Comparison of ENCODE assay signal across 15 mouse cellular contexts in genomic region chr2:173255810-173256551, GRCm38 (mm10). TPM values are rescaled to one million over a fixed set of nuclear protein-coding genes. Genes with fewer than 3 reads are reported as not detected.
DNase-seq lines count a peak whose midpoint lies in the region; ATAC-seq and TF ChIP-seq lines count a peak whose summit lies in the region.
"Had no signal": no experiment of that assay in that cellular context is flagged by ENCODE, and none has a peak within 500 bp of the region (broad histone marks: within the 10 kb centered on the region; RNA-seq: fewer than 3 reads in every experiment).

No protein-coding gene starts in this region.

- no peaks in the 10 kb centered on the region for H3K27me3 ChIP-seq in forebrain, embryonic 16.5 days (replicated peaks; ENCODE audit: control insufficient read depth, insufficient read depth, low read length)
- no peaks in the 10 kb centered on the region for H3K27me3 ChIP-seq in forebrain, postnatal 0 days (ENCODE audit: insufficient read depth, low read length)
- H3K27me3 ChIP-seq in lung, embryonic 16.5 days (ENCODE audit: control insufficient read depth, insufficient read depth, low read depth, low read length) = no peaks in the 10 kb centered on the region
- no peaks in the 10 kb centered on the region for H3K27me3 ChIP-seq in hindbrain, embryonic 13.5 days
- H3K27me3 ChIP-seq in stomach, embryonic 14.5 days (ENCODE audit: control insufficient read depth, insufficient read depth, low read length) = no peaks in the 10 kb centered on the region

- WGBS in forebrain, embryonic 16.5 days = 77% methylated on average over 7 of the region's 7 CpGs
- WGBS in forebrain, postnatal 0 days = 69% methylated on average over 7 of the region's 7 CpGs
- WGBS in lung, embryonic 16.5 days = 55% methylated on average over 7 of the region's 7 CpGs
- WGBS in hindbrain, embryonic 13.5 days = 60% methylated on average over 7 of the region's 7 CpGs
- 49% methylated on average over 7 of the region's 7 CpGs for WGBS in stomach, embryonic 14.5 days

- no peak for TF ChIP-seq CTCF in forebrain, postnatal 0 days (IDR thresholded peaks at IDR 0.05; ENCODE audit: low read depth)

- ATAC-seq in forebrain, embryonic 16.5 days = no peak
- ATAC-seq in forebrain, postnatal 0 days = no peak
- 0 out of 2 replicates have a peak, but pooled peaks have one; percentile 20 for ATAC-seq in lung, embryonic 16.5 days (ENCODE audit: low read depth)
- no peak for ATAC-seq in hindbrain, embryonic 13.5 days (ENCODE audit: low FRiP score)
- ATAC-seq in stomach, embryonic 14.5 days (ENCODE audit: insufficient number of reproducible peaks, insufficient read depth, low FRiP score, low read depth) = peak; percentile 57
- ATAC-seq: lung, postnatal 0 days had no signal

- H3K4me1 ChIP-seq in forebrain, embryonic 16.5 days (replicated peaks; ENCODE audit: control insufficient read depth, insufficient read depth, low read length) = peaks cover 91% of the 10 kb centered on the region
- H3K4me1 ChIP-seq in forebrain, postnatal 0 days (ENCODE audit: insufficient read depth) = peaks cover 42% of the 10 kb centered on the region
- peaks cover 92% of the 10 kb centered on the region for H3K4me1 ChIP-seq in lung, embryonic 16.5 days (replicated peaks; ENCODE audit: control insufficient read depth, insufficient read depth, low read length)
- H3K4me1 ChIP-seq in hindbrain, embryonic 13.5 days (replicated peaks) = peaks cover 99% of the 10 kb centered on the region
- H3K4me1 ChIP-seq in stomach, embryonic 14.5 days (ENCODE audit: control insufficient read depth, insufficient read depth, low read length) = peaks cover 88% of the 10 kb centered on the region

- peak overlapping the region; percentile 1; the same call in 1 of the 2 replicates for H3K27ac ChIP-seq in forebrain, embryonic 16.5 days (ENCODE audit: low read length)
- no peak overlapping the region for H3K27ac ChIP-seq in forebrain, postnatal 0 days (ENCODE audit: low read depth, low read length)
- H3K27ac ChIP-seq in lung, embryonic 16.5 days (ENCODE audit: low read length) = peak overlapping the region; percentile 72
- H3K27ac ChIP-seq in hindbrain, embryonic 13.5 days = peak overlapping the region; percentile 77
- H3K27ac ChIP-seq in stomach, embryonic 14.5 days (ENCODE audit: low read length) = peak overlapping the region; percentile 83
- H3K27ac ChIP-seq: gastrocnemius, adult 2 months; left cerebral cortex, adult 2 months had no signal

- H3K9me3 ChIP-seq in forebrain, embryonic 16.5 days (ENCODE audit: control insufficient read depth, low read length) = no peaks in the 10 kb centered on the region
- H3K9me3 ChIP-seq in forebrain, postnatal 0 days (ENCODE audit: low read length) = no peaks in the 10 kb centered on the region
- no peaks in the 10 kb centered on the region for H3K9me3 ChIP-seq in lung, embryonic 16.5 days (ENCODE audit: control insufficient read depth, low read length)
- H3K9me3 ChIP-seq in hindbrain, embryonic 13.5 days = no peaks in the 10 kb centered on the region
- no peaks in the 10 kb centered on the region for H3K9me3 ChIP-seq in stomach, embryonic 14.5 days (ENCODE audit: control insufficient read depth, low read depth, low read length)

- no peak overlapping the region for H3K4me3 ChIP-seq in forebrain, embryonic 16.5 days (replicated peaks; ENCODE audit: low read length)
- H3K4me3 ChIP-seq in forebrain, postnatal 0 days (ENCODE audit: low read depth, low read length) = no peak overlapping the region
- H3K4me3 ChIP-seq in lung, embryonic 16.5 days (ENCODE audit: low read length) = no peak overlapping the region
- no peak overlapping the region for H3K4me3 ChIP-seq in hindbrain, embryonic 13.5 days
- H3K4me3 ChIP-seq in stomach, embryonic 14.5 days (ENCODE audit: low read depth, low read length) = no peak overlapping the region
- H3K4me3 ChIP-seq: erythroblast, embryonic 14.5 days; gastrocnemius, adult 2 months; left cerebral cortex, adult 2 months had no signal

- H3K9ac ChIP-seq in forebrain, embryonic 16.5 days (replicated peaks; ENCODE audit: low read depth, low read length) = no peak overlapping the region
- no peak overlapping the region for H3K9ac ChIP-seq in forebrain, postnatal 0 days
- H3K9ac ChIP-seq in lung, embryonic 16.5 days (ENCODE audit: low read length) = 0 out of 2 replicates have a peak overlapping the region, but pooled peaks have one; percentile 11
- no peak overlapping the region; the same call in 1 of the 2 replicates for H3K9ac ChIP-seq in hindbrain, embryonic 13.5 days
- no peak overlapping the region for H3K9ac ChIP-seq in stomach, embryonic 14.5 days (replicated peaks; ENCODE audit: low read depth, low read length)

- H3K36me3 ChIP-seq in forebrain, embryonic 16.5 days (ENCODE audit: control insufficient read depth, insufficient read depth) = no peaks in the 10 kb centered on the region
- no peaks in the 10 kb centered on the region for H3K36me3 ChIP-seq in forebrain, postnatal 0 days (ENCODE audit: insufficient read depth)
- no peaks in the 10 kb centered on the region for H3K36me3 ChIP-seq in lung, embryonic 16.5 days (ENCODE audit: control insufficient read depth, insufficient read depth, low read length)
- no peaks in the 10 kb centered on the region for H3K36me3 ChIP-seq in hindbrain, embryonic 13.5 days
- H3K36me3 ChIP-seq in stomach, embryonic 14.5 days (ENCODE audit: control insufficient read depth, insufficient read depth, low read length) = no peaks in the 10 kb centered on the region

- no peak for DNase-seq in forebrain, postnatal 0 days
- DNase-seq in lung, postnatal 4 days = no peak
- no peak for DNase-seq in cerebellum, adult 8-10 months
- DNase-seq in layer of hippocampus, adult 9-10 months (ENCODE audit: low spot score) = no peak
- DNase-seq: adrenal gland, postnatal 25 days; gastrocnemius, adult 2 months; kidney, postnatal 36 days; liver had no signal

- no peak overlapping the region for H3K4me2 ChIP-seq in forebrain, embryonic 16.5 days (ENCODE audit: low read length)
- H3K4me2 ChIP-seq in forebrain, postnatal 0 days (ENCODE audit: low read depth) = no peak overlapping the region
- H3K4me2 ChIP-seq in lung, embryonic 16.5 days (ENCODE audit: low read depth, low read length) = peak overlapping the region; percentile 18; the same call in 1 of the 2 replicates
- no peak overlapping the region for H3K4me2 ChIP-seq in hindbrain, embryonic 13.5 days
- H3K4me2 ChIP-seq in stomach, embryonic 14.5 days (replicated peaks; ENCODE audit: low read depth, low read length) = peak overlapping the region; percentile 18; the same call in 1 of the 2 replicates

RNA-seq across cellular contexts. Expression of gene Pmepa1, which starts 20.4 kb away (rescaled TPM):
- 7.2 and 7.3 TPM in 2 replicates for polyA plus RNA-seq in forebrain, embryonic 16.5 days (2015; fragmentation: Nextera tagmentation; extraction: Ambion mirVana)
- total RNA-seq in forebrain, postnatal 0 days (2014; rRNA removed) = 6.9 and 8.5 TPM in 2 replicates
- polyA plus RNA-seq in forebrain, postnatal 0 days (2015; fragmentation: Nextera tagmentation; extraction: Ambion mirVana) = 2.5 and 3.1 TPM in 2 replicates
- 7.0 and 7.5 TPM in 2 replicates for polyA plus RNA-seq in lung, embryonic 16.5 days (2015; fragmentation: Nextera tagmentation; extraction: Ambion mirVana)
- 4.7 and 5.2 TPM in 2 replicates for polyA plus RNA-seq in hindbrain, embryonic 13.5 days (2015; fragmentation: Nextera tagmentation; extraction: Ambion mirVana)
- 13.3 and 14.8 TPM in 2 replicates for polyA plus RNA-seq in stomach, embryonic 14.5 days (2014; fragmentation: Nextera tagmentation; extraction: Ambion mirVana)

RNA-seq across cellular contexts. Expression of gene Zbp1, which starts 37.3 kb away (rescaled TPM):
- polyA plus RNA-seq in forebrain, embryonic 16.5 days (2015; fragmentation: Nextera tagmentation; extraction: Ambion mirVana) = not detected in 2 replicates
- 0.52 TPM in 1 of 2 replicates, not detected in the other for total RNA-seq in forebrain, postnatal 0 days (2014; rRNA removed)
- 0.44 and 0.45 TPM in 2 replicates for polyA plus RNA-seq in forebrain, postnatal 0 days (2015; fragmentation: Nextera tagmentation; extraction: Ambion mirVana)
- 0.55 and 1.8 TPM in 2 replicates for polyA plus RNA-seq in lung, embryonic 16.5 days (2015; fragmentation: Nextera tagmentation; extraction: Ambion mirVana)
- polyA plus RNA-seq in hindbrain, embryonic 13.5 days (2015; fragmentation: Nextera tagmentation; extraction: Ambion mirVana) = 0.16 and 0.29 TPM in 2 replicates
- polyA plus RNA-seq in stomach, embryonic 14.5 days (2014; fragmentation: Nextera tagmentation; extraction: Ambion mirVana) = 0.91 TPM in 1 of 2 replicates, not detected in the other
- total RNA-seq: gastrocnemius, adult 2 months had no signal
- polyA plus RNA-seq: erythroblast, embryonic 14.5 days had no signal

Comparison
In these comparisons a context has a peak if more than half of its experiments do, and no peak if none do; other contexts are left out.
1. ATAC-seq: peak in lung, embryonic 16.5 days (single experiment) and stomach, embryonic 14.5 days (single experiment); none in forebrain, embryonic 16.5 days (single experiment), forebrain, postnatal 0 days (single experiment) and hindbrain, embryonic 13.5 days (single experiment).
2. H3K4me2 ChIP-seq: peak in lung, embryonic 16.5 days (single experiment) and stomach, embryonic 14.5 days (single experiment); none in forebrain, embryonic 16.5 days (single experiment), forebrain, postnatal 0 days (single experiment) and hindbrain, embryonic 13.5 days (single experiment).